Mouse (Mus musculus): ENCODE measurements at regions not wholly inside any gene's neighbourhood (a gene's known extent, or its start where the extent isn't known, plus 50 kb on each side); places are given as distances from the start of the nearest gene placed in this dataset.

- Histone ChIP-seq H3K36me3 (no peaks in the 10 kb centered on the region), H3K27me3 (no peaks in the 10 kb centered on the region; the same call in 1 of the 2 replicates), H3K9ac (replicated peaks) (no peak overlapping the region), H3K9me3 (no peaks in the 10 kb centered on the region), H3K4me3 (no peak overlapping the region), H3K27ac (replicated peaks) (no peak overlapping the region), H3K4me1 (peaks cover 12% of the 10 kb centered on the region; the same call in 1 of the 2 replicates), H3K4me2 (replicated peaks) (no peak overlapping the region)
- ATAC-seq (ENCODE audit: low FRiP score, low read depth) = 0 out of 2 replicates have a peak, but pooled peaks have one; percentile 34
- WGBS = 61% methylated on average over 25 of the region's 25 CpGs
Observed at GRCm38 (mm10) chr2:178784822-178785589, 354.7 kb downstream of the Cdh26 start.

- no peaks in the 10 kb centered on the region for H3K36me3 ChIP-seq
- H3K9ac ChIP-seq (replicated peaks) = no peak overlapping the region
- no peak overlapping the region for H3K4me2 ChIP-seq (replicated peaks)
- no peak for ATAC-seq (ENCODE audit: low FRiP score, low read depth)
- no peaks in the 10 kb centered on the region for H3K9me3 ChIP-seq
- 53% methylated on average over 6 of the region's 6 CpGs for WGBS
- no peak overlapping the region for H3K4me3 ChIP-seq
- H3K4me1 ChIP-seq = peaks cover 12% of the 10 kb centered on the region; the same call in 1 of the 2 replicates
- H3K27me3 ChIP-seq = no peaks in the 10 kb centered on the region; the same call in 1 of the 2 replicates
- H3K27ac ChIP-seq (replicated peaks) = no peak overlapping the region
Observed at GRCm38 (mm10) chr2:178785843-178786242, 355.5 kb downstream of the Cdh26 start.

- Histone ChIP-seq H3K36me3 (no peaks in the 10 kb centered on the region), H3K4me3 (no peak overlapping the region), H3K27me3 (no peaks in the 10 kb centered on the region), H3K4me1 (no peaks in the 10 kb centered on the region), H3K27ac (replicated peaks) (no peak overlapping the region), H3K9me3 (no peaks in the 10 kb centered on the region), H3K9ac (replicated peaks) (no peak overlapping the region), H3K4me2 (replicated peaks) (no peak overlapping the region)
- no peak for ATAC-seq (ENCODE audit: low FRiP score, low read depth)
- 35% methylated on average over 3 of the region's 3 CpGs for WGBS
Observed at GRCm38 (mm10) chr2:178795841-178796240, 365.5 kb downstream of the Cdh26 start.

GRCm38 (mm10) chr2:178801464-178801863 is 371.1 kb downstream of the Cdh26 start:
- Histone ChIP-seq H3K9ac (replicated peaks) (no peak overlapping the region), H3K4me1 (no peaks in the 10 kb centered on the region), H3K4me2 (replicated peaks) (no peak overlapping the region), H3K4me3 (no peak overlapping the region), H3K9me3 (no peaks in the 10 kb centered on the region), H3K27me3 (no peaks in the 10 kb centered on the region), H3K36me3 (no peaks in the 10 kb centered on the region), H3K27ac (replicated peaks) (no peak overlapping the region)
- no peak for ATAC-seq (ENCODE audit: low FRiP score, low read depth)
- WGBS = 64% methylated on average over 12 of the region's 12 CpGs

- Histone ChIP-seq H3K27me3 (no peaks in the 10 kb centered on the region), H3K36me3 (no peaks in the 10 kb centered on the region), H3K4me3 (no peak overlapping the region), H3K27ac (replicated peaks) (no peak overlapping the region), H3K9ac (replicated peaks) (no peak overlapping the region), H3K4me1 (no peaks in the 10 kb centered on the region), H3K4me2 (replicated peaks) (no peak overlapping the region), H3K9me3 (no peaks in the 10 kb centered on the region)
- WGBS = 77% methylated on average over 8 of the region's 8 CpGs
- ATAC-seq (ENCODE audit: low FRiP score, low read depth) = no peak
Observed at GRCm38 (mm10) chr2:178805283-178805682, 375.0 kb downstream of the Cdh26 start.

- Histone ChIP-seq H3K36me3 (no peaks in the 10 kb centered on the region), H3K27me3 (no peaks in the 10 kb centered on the region), H3K4me1 (no peaks in the 10 kb centered on the region), H3K4me2 (replicated peaks) (no peak overlapping the region), H3K9me3 (no peaks in the 10 kb centered on the region; the same call in 1 of the 2 replicates), H3K4me3 (no peak overlapping the region), H3K9ac (replicated peaks) (no peak overlapping the region), H3K27ac (replicated peaks) (no peak overlapping the region)
- 87% methylated on average over 6 of the region's 6 CpGs for WGBS
- no peak for ATAC-seq (ENCODE audit: low FRiP score, low read depth)
Observed at GRCm38 (mm10) chr2:178821552-178821951, 391.2 kb downstream of the Cdh26 start.

GRCm38 (mm10) chr2:178830313-178830712 is 400.0 kb downstream of the Cdh26 start:
- no peak overlapping the region for H3K4me3 ChIP-seq
- 84% methylated on average over 3 of the region's 3 CpGs for WGBS
- no peak overlapping the region for H3K27ac ChIP-seq (replicated peaks)
- H3K4me2 ChIP-seq (replicated peaks) = no peak overlapping the region
- no peaks in the 10 kb centered on the region for H3K9me3 ChIP-seq
- no peaks in the 10 kb centered on the region for H3K27me3 ChIP-seq
- ATAC-seq (ENCODE audit: low FRiP score, low read depth) = no peak
- no peak overlapping the region for H3K9ac ChIP-seq (replicated peaks)
- peaks cover 4% of the 10 kb centered on the region; the same call in 1 of the 2 replicates for H3K4me1 ChIP-seq
- H3K36me3 ChIP-seq = no peaks in the 10 kb centered on the region

GRCm38 (mm10) chr2:178834986-178835385 is 404.7 kb downstream of the Cdh26 start:
- H3K9ac ChIP-seq (replicated peaks) = no peak overlapping the region
- ATAC-seq (ENCODE audit: low FRiP score, low read depth) = no peak
- WGBS = 92% methylated on average over 7 of the region's 7 CpGs
- peaks cover 15% of the 10 kb centered on the region for H3K4me1 ChIP-seq
- H3K4me2 ChIP-seq (replicated peaks) = no peak overlapping the region
- H3K27me3 ChIP-seq = no peaks in the 10 kb centered on the region
- H3K4me3 ChIP-seq = no peak overlapping the region
- no peaks in the 10 kb centered on the region for H3K9me3 ChIP-seq
- H3K36me3 ChIP-seq = no peaks in the 10 kb centered on the region
- no peak overlapping the region for H3K27ac ChIP-seq (replicated peaks)

GRCm38 (mm10) chr2:178838571-178838970 is 408.2 kb downstream of the Cdh26 start:
- H3K27ac ChIP-seq (replicated peaks) = no peak overlapping the region
- WGBS = 20% methylated on average over 6 of the region's 6 CpGs
- peak; percentile 38; the same call in 1 of the 2 replicates for ATAC-seq (ENCODE audit: low FRiP score, low read depth)
- no peak overlapping the region for H3K9ac ChIP-seq (replicated peaks)
- no peak overlapping the region for H3K4me3 ChIP-seq
- H3K36me3 ChIP-seq = no peaks in the 10 kb centered on the region
- H3K27me3 ChIP-seq = no peaks in the 10 kb centered on the region; the same call in 1 of the 2 replicates
- H3K4me1 ChIP-seq = peaks cover 11% of the 10 kb centered on the region
- H3K4me2 ChIP-seq (replicated peaks) = no peak overlapping the region
- no peaks in the 10 kb centered on the region for H3K9me3 ChIP-seq

GRCm38 (mm10) chr2:178840975-178841374 is 410.6 kb downstream of the Cdh26 start:
- WGBS = 90% methylated on average over 2 of the region's 2 CpGs
- ATAC-seq (ENCODE audit: low FRiP score, low read depth) = no peak
- no peak overlapping the region for H3K27ac ChIP-seq (replicated peaks)

GRCm38 (mm10) chr2:178842595-178842994 is 412.3 kb downstream of the Cdh26 start:
- Histone ChIP-seq H3K9me3 (no peaks in the 10 kb centered on the region), H3K36me3 (no peaks in the 10 kb centered on the region), H3K9ac (replicated peaks) (no peak overlapping the region), H3K4me2 (replicated peaks) (no peak overlapping the region), H3K27me3 (no peaks in the 10 kb centered on the region; the same call in 1 of the 2 replicates), H3K4me3 (no peak overlapping the region), H3K27ac (replicated peaks) (no peak overlapping the region), H3K4me1 (peaks cover 11% of the 10 kb centered on the region)
- no peak for ATAC-seq (ENCODE audit: low FRiP score, low read depth)
- 74% methylated on average over 12 of the region's 12 CpGs for WGBS

More at GRCm38 (mm10) chr2:178840975-178841374, 410.6 kb downstream of the Cdh26 start:
- Histone ChIP-seq H3K9ac (replicated peaks) (no peak overlapping the region), H3K27me3 (no peaks in the 10 kb centered on the region; the same call in 1 of the 2 replicates), H3K4me2 (replicated peaks) (no peak overlapping the region), H3K36me3 (no peaks in the 10 kb centered on the region), H3K4me1 (peaks cover 11% of the 10 kb centered on the region), H3K9me3 (no peaks in the 10 kb centered on the region), H3K4me3 (no peak overlapping the region)

- Histone ChIP-seq H3K9me3 (no peaks in the 10 kb centered on the region), H3K27me3 (no peaks in the 10 kb centered on the region; the same call in 1 of the 2 replicates), H3K4me3 (no peak overlapping the region), H3K27ac (replicated peaks) (no peak overlapping the region), H3K9ac (replicated peaks) (no peak overlapping the region), H3K4me2 (replicated peaks) (no peak overlapping the region), H3K36me3 (no peaks in the 10 kb centered on the region), H3K4me1 (peaks cover 8% of the 10 kb centered on the region)
- WGBS = 91% methylated on average over 3 of the region's 3 CpGs
- no peak for ATAC-seq (ENCODE audit: low FRiP score, low read depth)
Observed at GRCm38 (mm10) chr2:178843458-178843857, 413.1 kb downstream of the Cdh26 start.

All from midbrain, embryonic 12.5 days (tissue).